Mouse (Mus musculus): Measurements from ENCODE around the gene Lsamp.

- TF ChIP-seq CTCF (IDR thresholded peaks at IDR 0.05; ENCODE audit: low read depth) (no peak), EP300 (IDR thresholded peaks at IDR 0.05; ENCODE audit: low read depth) (no peak)
These were observed 713.1 kb downstream of the Lsamp start for GRCm38 (mm10) chr16:40697253-40697652.
